Mouse (Mus musculus) ES-Bruce4 (cell line): ENCODE data around the gene 2200002D01Rik.

Experiments used
- CTCF ChIP-seq: IDR thresholded peaks from one replicate; pipeline ENCODE4 v1.8.1; 2011; ENCODE audit warnings: low read depth, low read length
- EP300 ChIP-seq: IDR thresholded peaks from 2 replicates; pipeline ENCODE4 v1.6.1; 2011; ENCODE audit warnings: low read depth, low read length; ENCODE audit not compliant: insufficient read depth
- POLR2A ChIP-seq: IDR thresholded peaks from one replicate; pipeline ENCODE4 v1.8.1; 2011; ENCODE audit warnings: low read length; ENCODE audit not compliant: insufficient read depth

DNA sequence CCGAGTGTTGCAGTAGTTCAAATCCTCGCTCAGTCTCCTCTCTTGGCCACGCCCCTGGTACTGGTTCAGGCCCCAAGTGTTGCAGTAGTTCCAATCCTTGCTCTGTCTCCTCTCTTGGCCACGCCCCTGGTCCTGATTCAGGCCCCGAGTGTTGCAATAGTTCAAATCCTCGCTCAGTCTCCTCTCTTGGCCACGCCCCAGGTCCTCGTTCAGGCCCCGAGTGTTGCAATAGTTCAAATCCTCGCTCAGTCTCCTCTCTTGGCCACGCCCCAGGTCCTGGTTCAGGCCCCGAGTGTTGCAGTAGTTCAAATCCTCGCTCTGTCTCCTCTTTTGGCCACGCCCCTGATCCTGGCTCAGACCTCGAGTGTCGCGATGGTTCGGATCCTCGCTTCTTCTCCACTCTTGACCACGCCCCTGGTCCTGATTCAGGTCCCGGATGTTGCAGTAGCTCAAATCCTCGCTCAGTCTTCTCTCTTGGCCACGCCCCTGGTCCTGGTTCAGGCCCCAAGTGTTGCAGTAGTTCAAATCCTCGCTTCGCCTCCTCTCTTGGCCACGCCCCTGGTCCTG, 36.0 kb downstream of the 2200002D01Rik start:
- TF ChIP-seq EP300, result no peak
- TF ChIP-seq CTCF, result no peak
- TF ChIP-seq POLR2A, result peak; percentile 31
